Mouse (Mus musculus) limb, embryonic 10.5 days (tissue): Measurements from ENCODE around the gene Sdc4. TPM values are rescaled to one million over a fixed set of nuclear protein-coding genes. Genes with fewer than 3 reads are reported as not detected.

Experiments
- DNase-seq: peaks from one replicate; pipeline ENCODE4 v3.0.0-alpha.2; 2017; ENCODE audit warnings: low spot score
- H3K27ac ChIP-seq: fragments of 300-500 bp; sonication (generic); 2 replicates; pipeline ENCODE4 v1.5.1; 2016; ENCODE audit warnings: mild to moderate bottlenecking
- H3K27me3 ChIP-seq: fragments of 300-500 bp; sonication (generic); 2 replicates; pipeline ENCODE4 v1.6.1; 2016; ENCODE audit warnings: low read depth, mild to moderate bottlenecking; ENCODE audit not compliant: poor library complexity, severe bottlenecking
- H3K36me3 ChIP-seq: fragments of 300-500 bp; sonication (generic); 2 replicates; pipeline ENCODE4 v1.6.1; 2016; ENCODE audit warnings: mild to moderate bottlenecking, moderate library complexity
- H3K4me1 ChIP-seq: fragments of 300-500 bp; sonication (generic); 2 replicates; pipeline ENCODE4 v1.6.1; 2016
- H3K4me3 ChIP-seq: fragments of 300-500 bp; sonication (generic); 2 replicates; pipeline ENCODE4 v1.5.1; 2016; ENCODE audit warnings: mild to moderate bottlenecking, moderate library complexity
- H3K9me3 ChIP-seq: fragments of 300-500 bp; sonication (generic); replicated peaks from 2 replicates; pipeline ENCODE4 v1.6.1; 2016; ENCODE audit warnings: mild to moderate bottlenecking
- WGBS: fragments of 180-500 bp; shearing (Covaris S2); methylation state at CpG from one replicate; pipeline ENCODE4 v1.1.7; 2016; 5-methylcytosine and 5-hydroxymethylcytosine counted together
- polyA plus RNA-seq: library from polyadenylated mRNA; unstranded; fragments of >200 nt; fragmentation: Nextera tagmentation; extraction: Ambion mirVana; gene quantifications from 2 replicates; pipeline ENCODE4 v1.2.1, GENCODE M21; 2016

Sdc4 gene
- polyA plus RNA-seq, 1 experiment from 2014 or later, result 24.2 TPM

DNA sequence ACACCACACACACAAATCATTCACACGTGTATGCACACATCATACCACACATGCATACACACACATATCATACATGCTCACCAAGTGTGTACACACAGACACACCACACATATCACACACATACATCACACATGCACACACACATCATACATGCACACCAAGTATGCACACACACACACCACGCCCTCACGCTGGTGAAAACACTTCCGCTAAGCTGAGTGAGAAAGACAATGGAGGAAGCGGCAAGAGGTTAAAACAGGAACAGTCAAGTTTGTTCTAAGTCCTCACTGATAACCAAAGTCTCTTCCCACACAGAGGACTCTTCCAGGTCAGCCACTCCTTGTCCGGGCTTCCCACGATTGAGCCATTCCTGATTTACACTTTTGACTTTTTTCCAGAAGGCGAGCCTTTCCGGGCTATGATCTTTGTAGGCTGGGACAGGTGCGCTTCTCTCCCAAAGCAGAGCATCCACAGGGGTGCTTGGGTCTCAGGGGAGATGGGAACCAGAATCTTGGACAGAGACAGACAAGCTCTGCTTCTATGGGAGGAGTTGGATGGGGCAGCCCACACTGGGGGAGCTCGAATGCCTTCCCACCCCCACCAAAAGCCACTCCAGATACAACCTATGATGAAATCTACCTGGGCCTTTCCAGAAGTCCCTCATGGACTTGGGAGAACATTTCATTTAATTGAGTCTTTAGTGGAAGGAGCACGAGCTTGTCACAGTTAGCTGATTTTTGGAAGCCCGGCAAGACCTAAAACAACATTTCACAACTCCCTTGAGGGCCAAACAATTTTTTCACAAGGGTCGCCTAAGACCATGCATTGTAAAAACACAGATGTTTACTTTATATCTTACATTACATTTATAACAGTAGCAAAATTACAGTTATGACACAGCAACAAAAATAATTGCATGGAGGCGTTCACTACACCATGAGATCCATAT lies 65.9 kb downstream of the Sdc4 start:
- 91% methylated on average over 15 of the region's 15 CpGs for WGBS
- no peak overlapping the region for H3K4me3 ChIP-seq

More for the DNA sequence above, 65.9 kb downstream of the Sdc4 start:
- no peaks in the 10 kb centered on the region for H3K4me1 ChIP-seq
- H3K9me3 ChIP-seq, result no peaks in the 10 kb centered on the region
- H3K27ac ChIP-seq, result no peak overlapping the region
- no peaks in the 10 kb centered on the region for H3K36me3 ChIP-seq
- H3K27me3 ChIP-seq, result no peaks in the 10 kb centered on the region
- DNase-seq, result no peak

Other genes starting within 250 kb of the Sdc4 start
- not detected in 2 replicates for gene Wfdc15a, start 243.8 kb downstream of the Sdc4 start, polyA plus RNA-seq
- gene Wfdc15b, start 222.2 kb downstream of the Sdc4 start, polyA plus RNA-seq, result not detected in 2 replicates
- gene Svs2, start 205.4 kb downstream of the Sdc4 start, polyA plus RNA-seq, result not detected in 2 replicates
- gene Svs3b, start 187.2 kb downstream of the Sdc4 start, polyA plus RNA-seq, result not detected in 2 replicates
- gene Svs4, start 165.4 kb downstream of the Sdc4 start, polyA plus RNA-seq, result not detected in 2 replicates
- not detected in 2 replicates for gene Svs3a, start 154.6 kb downstream of the Sdc4 start, polyA plus RNA-seq
- gene Svs6, start 127.1 kb downstream of the Sdc4 start, polyA plus RNA-seq, result not detected in 2 replicates
- gene Svs5, start 111.1 kb downstream of the Sdc4 start, polyA plus RNA-seq, result not detected in 2 replicates
- gene Slpi, start 54.8 kb downstream of the Sdc4 start, polyA plus RNA-seq, result 0.46 TPM in 1 of 2 replicates, not detected in the other
- 0.03 TPM in 1 of 2 replicates, not detected in the other for gene Rbpjl, start 40.7 kb downstream of the Sdc4 start, polyA plus RNA-seq
- 0.15 and 3.0 TPM in 2 replicates for gene Matn4, start 38.7 kb downstream of the Sdc4 start, polyA plus RNA-seq
- gene Sys1, start 13.1 kb upstream of the Sdc4 start, polyA plus RNA-seq, result 54.4 and 54.5 TPM in 2 replicates
- 2.2 and 3.2 TPM in 2 replicates for gene Gm20458, start 17.1 kb upstream of the Sdc4 start, polyA plus RNA-seq
- gene Trp53tg5, start 29.8 kb upstream of the Sdc4 start, polyA plus RNA-seq, result not detected in 2 replicates
- 0.70 and 2.1 TPM in 2 replicates for gene Dbndd2, start 42.2 kb upstream of the Sdc4 start, polyA plus RNA-seq
- 35.7 and 37.5 TPM in 2 replicates for gene Pigt, start 53.6 kb upstream of the Sdc4 start, polyA plus RNA-seq
- 35.5 and 40.0 TPM in 2 replicates for gene Wfdc2, start 118.5 kb upstream of the Sdc4 start, polyA plus RNA-seq
- gene Spint3, start 129.6 kb upstream of the Sdc4 start, polyA plus RNA-seq, result not detected in 2 replicates
- gene Wfdc6a, start 141.6 kb upstream of the Sdc4 start, polyA plus RNA-seq, result not detected in 2 replicates
- gene Eppin, start 149.7 kb upstream of the Sdc4 start, polyA plus RNA-seq, result not detected in 2 replicates
- not detected in 2 replicates for gene Wfdc6b, start 169.6 kb upstream of the Sdc4 start, polyA plus RNA-seq
- gene Wfdc8, start 169.7 kb upstream of the Sdc4 start, polyA plus RNA-seq, result not detected in 2 replicates
- gene Wfdc16, start 194.9 kb upstream of the Sdc4 start, polyA plus RNA-seq, result not detected in 2 replicates
- not detected in 2 replicates for gene Wfdc10, start 212.2 kb upstream of the Sdc4 start, polyA plus RNA-seq
- gene Wfdc9, start 212.7 kb upstream of the Sdc4 start, polyA plus RNA-seq, result not detected in 2 replicates
- not detected in 2 replicates for gene Wfdc11, start 230.2 kb upstream of the Sdc4 start, polyA plus RNA-seq
- gene Wfdc13, start 241.2 kb upstream of the Sdc4 start, polyA plus RNA-seq, result not detected in 2 replicates